Mouse (Mus musculus): ENCODE measurements around the gene Cul7. TPM values are rescaled to one million over a fixed set of nuclear protein-coding genes. Genes with fewer than 3 reads are reported as not detected.

The Cul7 gene
- polyA plus RNA-seq, 1 experiment from 2014 or later = 46.5 TPM

Other genes starting within 250 kb of the Cul7 start
- gene Crip3, start 221.4 kb upstream of the Cul7 start, polyA plus RNA-seq (2016; fragmentation: Nextera tagmentation; extraction: Ambion mirVana) = 0.79 and 0.91 TPM in 2 replicates
- gene Slc22a7, start 211.9 kb upstream of the Cul7 start, polyA plus RNA-seq (2016; fragmentation: Nextera tagmentation; extraction: Ambion mirVana) = 0.14 TPM in 1 of 2 replicates, not detected in the other
- 4.0 and 5.0 TPM in 2 replicates for gene Ttbk1, start 162.7 kb upstream of the Cul7 start, polyA plus RNA-seq (2016; fragmentation: Nextera tagmentation; extraction: Ambion mirVana)
- 68.3 and 71.7 TPM in 2 replicates for gene Dnph1, start 153.6 kb upstream of the Cul7 start, polyA plus RNA-seq (2016; fragmentation: Nextera tagmentation; extraction: Ambion mirVana)
- 9.8 and 11.3 TPM in 2 replicates for gene Cul9, start 103.9 kb upstream of the Cul7 start, polyA plus RNA-seq (2016; fragmentation: Nextera tagmentation; extraction: Ambion mirVana)
- gene Srf, start 94.2 kb upstream of the Cul7 start, polyA plus RNA-seq (2016; fragmentation: Nextera tagmentation; extraction: Ambion mirVana) = 5.0 TPM in 2 replicates
- 55.3 and 56.4 TPM in 2 replicates for gene Ptk7, start 20.8 kb upstream of the Cul7 start, polyA plus RNA-seq (2016; fragmentation: Nextera tagmentation; extraction: Ambion mirVana)
- 39.0 and 42.5 TPM in 2 replicates for gene Klc4, start 4.3 kb upstream of the Cul7 start, polyA plus RNA-seq (2016; fragmentation: Nextera tagmentation; extraction: Ambion mirVana)
- gene Mrpl2, start 4.1 kb upstream of the Cul7 start, polyA plus RNA-seq (2016; fragmentation: Nextera tagmentation; extraction: Ambion mirVana) = 76.6 and 102 TPM in 2 replicates
- gene Rrp36, start 24.0 kb downstream of the Cul7 start, polyA plus RNA-seq (2016; fragmentation: Nextera tagmentation; extraction: Ambion mirVana) = 54.4 and 57.6 TPM in 2 replicates
- gene Mea1, start 28.5 kb downstream of the Cul7 start, polyA plus RNA-seq (2016; fragmentation: Nextera tagmentation; extraction: Ambion mirVana) = 156 and 158 TPM in 2 replicates
- 131 and 137 TPM in 2 replicates for gene Klhdc3, start 30.6 kb downstream of the Cul7 start, polyA plus RNA-seq (2016; fragmentation: Nextera tagmentation; extraction: Ambion mirVana)
- 111 and 124 TPM in 2 replicates for gene Ppp2r5d, start 54.8 kb downstream of the Cul7 start, polyA plus RNA-seq (2016; fragmentation: Nextera tagmentation; extraction: Ambion mirVana)
- gene Pex6, start 61.1 kb downstream of the Cul7 start, polyA plus RNA-seq (2016; fragmentation: Nextera tagmentation; extraction: Ambion mirVana) = 28.7 and 29.3 TPM in 2 replicates
- gene Gnmt, start 78.8 kb downstream of the Cul7 start, polyA plus RNA-seq (2016; fragmentation: Nextera tagmentation; extraction: Ambion mirVana) = 0.54 and 0.91 TPM in 2 replicates
- 56.6 and 57.3 TPM in 2 replicates for gene Cnpy3, start 101.9 kb downstream of the Cul7 start, polyA plus RNA-seq (2016; fragmentation: Nextera tagmentation; extraction: Ambion mirVana)
- gene Ptcra, start 113.4 kb downstream of the Cul7 start, polyA plus RNA-seq (2016; fragmentation: Nextera tagmentation; extraction: Ambion mirVana) = 0.24 and 0.36 TPM in 2 replicates
- gene 2310039H08Rik, start 122.3 kb downstream of the Cul7 start, polyA plus RNA-seq (2016; fragmentation: Nextera tagmentation; extraction: Ambion mirVana) = 57.2 and 61.2 TPM in 2 replicates
- gene Rpl7l1, start 132.3 kb downstream of the Cul7 start, polyA plus RNA-seq (2016; fragmentation: Nextera tagmentation; extraction: Ambion mirVana) = 154 and 178 TPM in 2 replicates
- gene Bicral, start 208.1 kb downstream of the Cul7 start, polyA plus RNA-seq (2016; fragmentation: Nextera tagmentation; extraction: Ambion mirVana) = 7.1 and 7.5 TPM in 2 replicates
- gene Tbcc, start 240.3 kb downstream of the Cul7 start, polyA plus RNA-seq (2016; fragmentation: Nextera tagmentation; extraction: Ambion mirVana) = 63.2 and 67.3 TPM in 2 replicates